Mouse (Mus musculus) liver, embryonic 12.5 days (tissue): Measurements from ENCODE around the gene Agk. TPM values are rescaled to one million over a fixed set of nuclear protein-coding genes. Genes with fewer than 3 reads are reported as not detected.

ENCODE experiments used
- ATAC-seq: fragments of 200-750 bp; cut with Nextera tagmentation; 2 replicates; pipeline ENCODE4 v1.8.0; 2017; ENCODE audit warnings: moderate number of reproducible peaks, mild to moderate bottlenecking, moderate library complexity
- H3K27ac ChIP-seq: fragments of 300-500 bp; sonication (generic); 2 replicates; pipeline ENCODE4 v1.5.1; 2016; ENCODE audit warnings: mild to moderate bottlenecking
- H3K27me3 ChIP-seq: fragments of 300-500 bp; sonication (generic); replicated peaks from 2 replicates; pipeline ENCODE4 v1.6.1; 2016; ENCODE audit warnings: mild to moderate bottlenecking, moderate library complexity
- H3K36me3 ChIP-seq: fragments of 300-500 bp; sonication (generic); 2 replicates; pipeline ENCODE4 v1.6.1; 2016; ENCODE audit warnings: mild to moderate bottlenecking, moderate library complexity
- H3K4me1 ChIP-seq: fragments of 300-500 bp; sonication (generic); 2 replicates; pipeline ENCODE4 v1.6.1; 2016
- H3K4me2 ChIP-seq: fragments of 300-500 bp; sonication (generic); 2 replicates; pipeline ENCODE4 v1.6.1; 2016; ENCODE audit warnings: mild to moderate bottlenecking, moderate library complexity
- H3K4me3 ChIP-seq: fragments of 300-500 bp; sonication (generic); 2 replicates; pipeline ENCODE4 v1.5.1; 2016; ENCODE audit warnings: mild to moderate bottlenecking, moderate library complexity
- H3K9ac ChIP-seq: fragments of 300-500 bp; sonication (generic); 2 replicates; pipeline ENCODE4 v1.6.1; 2016; ENCODE audit warnings: mild to moderate bottlenecking, moderate library complexity
- H3K9me3 ChIP-seq: fragments of 300-500 bp; sonication (generic); replicated peaks from 2 replicates; pipeline ENCODE4 v1.6.1; 2016; ENCODE audit warnings: mild to moderate bottlenecking, moderate library complexity
- WGBS: fragments of 180-500 bp; shearing (Covaris S2); methylation state at CpG from one replicate; pipeline ENCODE4 v1.1.7; 2016; ENCODE audit not compliant: insufficient replicate concordance; 5-methylcytosine and 5-hydroxymethylcytosine counted together
- polyA plus RNA-seq: library from polyadenylated mRNA; unstranded; fragments of >200 nt; fragmentation: Nextera tagmentation; extraction: Ambion mirVana; gene quantifications from 2 replicates; pipeline ENCODE4 v1.2.1, GENCODE M21; 2016

The Agk gene
- 20.3 and 21.3 TPM in 2 replicates for polyA plus RNA-seq

DNA sequence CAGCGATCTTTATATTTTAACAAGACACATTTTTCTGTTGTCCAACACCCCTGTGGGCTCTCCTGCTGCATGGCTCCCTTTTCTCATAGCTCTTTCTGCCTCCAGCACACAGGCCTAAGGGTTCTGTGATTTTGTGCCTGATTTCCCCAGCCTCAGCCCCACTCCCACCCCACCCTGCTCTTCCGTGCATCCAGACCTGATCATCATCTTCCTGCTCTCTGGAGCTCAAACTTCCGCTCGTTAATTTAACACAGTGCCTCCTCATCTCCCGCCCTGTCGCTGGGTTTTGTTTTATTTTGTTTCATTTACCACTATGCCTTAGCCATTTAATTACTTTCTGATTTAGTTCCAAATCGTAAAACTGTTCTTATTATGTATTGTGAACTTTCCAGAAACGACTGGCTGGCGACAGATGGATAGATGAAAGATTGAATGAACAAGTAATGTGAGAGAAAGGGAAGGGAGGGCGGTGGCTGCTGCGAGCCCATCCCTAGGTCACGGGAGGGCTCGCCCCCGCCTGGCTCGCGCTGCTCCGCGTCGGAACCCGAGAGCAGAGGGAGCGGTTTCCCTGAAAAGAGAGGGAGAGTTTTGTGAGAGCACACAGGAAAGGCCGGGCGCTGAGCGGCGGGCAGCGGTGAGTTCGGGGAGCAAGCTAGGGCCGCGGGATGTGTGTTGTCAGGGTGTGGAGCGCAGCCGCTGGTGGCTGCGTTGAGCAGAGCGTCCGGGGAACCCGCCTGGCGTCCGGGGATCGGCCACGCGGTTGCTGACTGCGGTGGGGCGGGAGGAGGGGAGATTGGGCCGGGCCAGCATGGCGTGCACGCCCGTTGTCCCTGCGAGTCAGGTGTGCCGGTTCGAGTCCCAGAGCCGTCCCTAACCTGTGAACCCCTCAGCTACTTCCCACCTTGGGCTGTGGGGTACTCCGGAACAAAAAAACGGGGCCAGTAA is at the start of gene Agk:
Agk (plus strand) TSS at position 276 of the 945 bp plus-strand sequence.
- H3K9ac ChIP-seq = peak within 1 kb of the TSS; percentile 79
- H3K27ac ChIP-seq = peak within 1 kb of the TSS; percentile 82
- H3K4me3 ChIP-seq = peak within 1 kb of the TSS; percentile 74
- 0 out of 2 replicates have a peak, but pooled peaks cover 5% of the 10 kb centered on the region for H3K4me1 ChIP-seq
- ATAC-seq = peak; percentile 91
- peak within 1 kb of the TSS; percentile 73 for H3K4me2 ChIP-seq
- H3K9me3 ChIP-seq = no peaks in the 10 kb centered on the region
- H3K36me3 ChIP-seq = peaks cover 11% of the 10 kb centered on the region
- 2% methylated on average over 52 of the region's 52 CpGs for WGBS
- no peaks in the 10 kb centered on the region for H3K27me3 ChIP-seq

DNA sequence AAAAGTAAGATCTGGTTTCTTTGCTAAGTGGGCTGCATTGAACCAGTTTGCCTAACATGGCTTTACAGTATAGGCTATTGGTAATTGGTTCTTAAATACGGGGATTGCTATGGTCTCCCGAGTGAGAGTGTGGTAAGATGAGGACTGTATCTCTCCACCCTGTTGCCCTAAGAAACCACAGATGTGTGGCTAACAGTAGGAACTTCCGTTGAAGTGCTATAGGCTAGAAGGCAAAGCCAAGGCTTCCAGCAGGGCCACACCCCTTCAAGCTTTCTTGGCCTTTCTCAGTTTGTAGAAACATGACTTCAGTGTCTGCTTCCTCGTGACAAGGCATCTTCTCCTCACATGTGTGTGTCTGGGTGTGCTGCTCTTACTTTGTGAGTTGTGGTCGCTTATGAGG is 24.3 kb upstream of the Agk start:
- no peaks in the 10 kb centered on the region for H3K27me3 ChIP-seq
- H3K4me3 ChIP-seq = no peak overlapping the region
- H3K9ac ChIP-seq = no peak overlapping the region
- no peaks in the 10 kb centered on the region for H3K9me3 ChIP-seq
- no peak overlapping the region for H3K4me2 ChIP-seq
- no peak overlapping the region for H3K27ac ChIP-seq
- H3K36me3 ChIP-seq = no peaks in the 10 kb centered on the region
- 28% methylated on average over 5 of the region's 5 CpGs for WGBS
- no peak for ATAC-seq
- H3K4me1 ChIP-seq = no peaks in the 10 kb centered on the region

DNA sequence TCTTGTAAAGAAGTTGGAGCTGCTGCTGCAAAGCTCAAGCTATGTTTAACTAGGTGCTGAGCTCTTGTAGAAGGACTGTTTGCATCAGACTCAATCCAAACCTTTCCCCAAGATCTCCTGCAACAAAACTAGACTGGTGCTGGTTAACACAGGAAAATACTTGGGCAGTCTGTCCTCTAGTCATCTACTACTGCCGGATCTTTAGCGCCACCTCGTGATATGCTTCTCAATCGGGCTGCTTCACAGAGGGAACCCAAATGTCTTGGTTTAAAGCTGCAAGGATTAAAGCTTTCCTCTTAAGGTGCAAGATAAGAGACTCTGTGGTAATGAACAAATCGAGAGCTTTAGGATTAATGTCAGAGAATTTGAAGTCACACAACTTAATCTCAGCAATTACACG is 21.6 kb upstream of the Agk start:
- H3K4me3 ChIP-seq = no peak overlapping the region
- no peak for ATAC-seq

DNA sequence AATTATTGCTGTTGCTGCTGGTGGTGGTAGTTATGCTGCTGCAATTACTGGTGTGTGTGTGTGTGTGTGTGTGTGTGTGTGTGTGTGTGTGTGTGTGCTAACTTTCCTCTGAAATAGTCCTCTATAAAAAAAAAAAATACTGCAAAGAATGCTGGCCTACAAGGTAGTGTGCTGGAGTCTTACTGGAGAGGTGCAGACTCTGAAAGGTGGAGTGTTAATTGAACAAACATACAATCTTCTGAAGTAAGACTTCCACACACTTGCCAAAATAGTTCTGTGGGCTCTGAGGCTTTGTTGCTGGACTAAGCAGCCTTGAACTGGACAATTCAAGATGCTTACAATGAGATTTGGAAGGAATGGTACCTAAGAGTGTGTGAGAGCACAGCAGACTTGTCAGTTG is 20.0 kb upstream of the Agk start:
- Histone ChIP-seq H3K4me1 (no peaks in the 10 kb centered on the region), H3K9ac (no peak overlapping the region), H3K27ac (no peak overlapping the region), H3K4me2 (no peak overlapping the region), H3K4me3 (no peak overlapping the region), H3K9me3 (no peaks in the 10 kb centered on the region), H3K36me3 (no peaks in the 10 kb centered on the region), H3K27me3 (no peaks in the 10 kb centered on the region)
- no peak for ATAC-seq

More for the DNA sequence above, 21.6 kb upstream of the Agk start:
- no peak overlapping the region for H3K9ac ChIP-seq
- WGBS = 9% methylated on average over 6 of the region's 6 CpGs
- no peaks in the 10 kb centered on the region for H3K36me3 ChIP-seq
- H3K27me3 ChIP-seq = no peaks in the 10 kb centered on the region
- no peaks in the 10 kb centered on the region for H3K9me3 ChIP-seq
- H3K4me2 ChIP-seq = no peak overlapping the region
- no peaks in the 10 kb centered on the region for H3K4me1 ChIP-seq
- no peak overlapping the region for H3K27ac ChIP-seq

DNA sequence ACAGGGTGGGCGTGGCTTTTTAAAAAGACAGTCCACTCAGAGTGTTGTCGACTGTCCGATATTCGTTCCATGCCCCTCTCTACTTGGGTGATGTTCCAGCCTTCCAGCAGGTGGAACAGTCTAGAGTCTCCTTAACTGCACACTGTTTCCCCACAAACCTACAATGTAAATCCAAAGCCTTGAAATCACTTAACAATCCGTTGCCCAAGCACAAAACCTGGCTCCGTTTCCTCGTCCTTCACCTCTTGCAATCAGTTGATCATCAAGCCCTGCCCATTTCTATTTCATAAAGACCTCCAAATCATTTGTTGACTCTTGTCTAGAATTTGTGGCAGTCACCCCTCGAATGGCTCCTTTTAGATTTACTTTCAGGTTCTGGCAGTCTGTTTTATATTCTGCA is 1.4 kb downstream of the Agk start:
- no peaks in the 10 kb centered on the region for H3K9me3 ChIP-seq
- peak overlapping the region; percentile 74 for H3K4me3 ChIP-seq
- 74% methylated on average over 8 of the region's 8 CpGs for WGBS
- peak overlapping the region; percentile 73 for H3K4me2 ChIP-seq
- H3K36me3 ChIP-seq = peaks cover 16% of the 10 kb centered on the region
- no peak overlapping the region for H3K27ac ChIP-seq
- H3K4me1 ChIP-seq = 0 out of 2 replicates have a peak, but pooled peaks cover 5% of the 10 kb centered on the region
- no peak overlapping the region for H3K9ac ChIP-seq
- no peak for ATAC-seq
- H3K27me3 ChIP-seq = no peaks in the 10 kb centered on the region

DNA sequence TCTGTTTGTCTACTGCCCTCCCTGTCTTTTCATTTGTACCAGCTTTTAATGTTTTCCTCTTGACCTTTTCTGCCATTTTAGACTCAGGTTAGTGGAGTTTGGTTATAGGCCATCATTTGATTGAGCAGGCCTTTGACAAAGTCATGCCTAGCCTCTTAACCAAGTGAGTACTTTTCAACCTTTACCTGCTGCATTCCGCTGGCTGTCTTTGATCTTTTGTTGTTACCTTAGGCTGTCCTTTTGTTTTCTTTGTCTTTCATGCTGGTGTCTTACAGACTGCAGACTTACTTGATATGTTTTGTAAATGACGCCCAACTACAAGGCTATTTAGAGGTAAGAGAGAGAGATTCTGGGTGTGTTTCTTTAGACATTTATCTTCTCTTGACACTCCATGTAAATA is 8.5 kb downstream of the Agk start:
- Histone ChIP-seq H3K4me2 (no peak overlapping the region), H3K4me3 (no peak overlapping the region), H3K36me3 (peaks cover 49% of the 10 kb centered on the region), H3K9ac (no peak overlapping the region), H3K27ac (no peak overlapping the region), H3K27me3 (no peaks in the 10 kb centered on the region), H3K9me3 (no peaks in the 10 kb centered on the region), H3K4me1 (no peaks in the 10 kb centered on the region)
- WGBS = 70% methylated on average over 2 of the region's 2 CpGs
- ATAC-seq = no peak

DNA sequence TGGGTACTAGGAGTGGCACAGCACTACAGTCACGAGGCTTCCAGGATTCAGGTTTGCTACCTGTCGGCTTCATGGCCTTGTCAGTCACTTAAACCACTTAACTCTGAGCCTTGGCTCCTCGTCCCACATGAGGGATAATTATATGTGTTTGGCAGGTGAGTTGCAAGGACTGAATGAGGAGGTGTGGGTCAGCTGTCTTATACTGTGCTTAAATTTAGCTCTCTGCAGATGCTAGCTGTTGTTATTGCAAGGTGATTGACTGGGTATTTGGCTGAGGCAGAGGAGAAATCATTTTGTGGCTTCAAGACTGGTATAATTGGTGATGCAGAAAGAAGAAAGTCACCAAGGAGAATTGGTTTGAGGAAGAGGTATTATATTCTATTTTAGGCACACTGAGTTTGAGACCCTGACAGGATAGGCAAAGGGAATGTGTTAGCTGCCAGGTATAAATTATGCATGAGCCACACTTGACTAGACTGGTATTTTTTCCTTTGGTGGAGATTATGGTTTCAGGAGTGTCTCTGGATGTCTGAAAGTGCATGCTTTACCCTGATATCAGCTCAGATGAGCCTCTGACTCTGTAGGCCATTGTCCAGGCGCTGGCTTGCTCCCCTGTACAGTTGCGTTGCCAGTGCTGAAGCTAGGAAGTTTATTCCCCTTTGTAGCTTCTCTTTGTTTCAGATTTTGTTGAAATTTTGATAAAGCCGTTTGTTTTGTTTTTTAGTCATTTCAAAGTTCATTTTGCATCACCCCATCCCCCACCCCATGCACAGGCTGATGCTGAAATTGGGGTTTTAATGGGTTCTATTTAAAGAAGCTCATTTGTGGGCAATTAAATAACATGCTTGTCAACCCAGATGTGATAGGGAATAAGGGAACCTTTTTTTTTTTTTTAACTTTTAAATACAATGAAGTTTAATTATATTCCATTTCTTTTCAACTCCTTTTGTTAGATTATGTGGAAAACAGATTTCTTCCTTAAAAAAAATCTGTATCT is 12.1 kb downstream of the Agk start:
- ATAC-seq = no peak
- no peak overlapping the region for H3K4me2 ChIP-seq
- no peak overlapping the region for H3K27ac ChIP-seq
- no peaks in the 10 kb centered on the region for H3K9me3 ChIP-seq
- no peak overlapping the region for H3K9ac ChIP-seq
- 80% methylated on average over 6 of the region's 6 CpGs for WGBS
- H3K36me3 ChIP-seq = peaks cover 39% of the 10 kb centered on the region
- H3K4me3 ChIP-seq = no peak overlapping the region
- H3K27me3 ChIP-seq = no peaks in the 10 kb centered on the region
- H3K4me1 ChIP-seq = no peaks in the 10 kb centered on the region

DNA sequence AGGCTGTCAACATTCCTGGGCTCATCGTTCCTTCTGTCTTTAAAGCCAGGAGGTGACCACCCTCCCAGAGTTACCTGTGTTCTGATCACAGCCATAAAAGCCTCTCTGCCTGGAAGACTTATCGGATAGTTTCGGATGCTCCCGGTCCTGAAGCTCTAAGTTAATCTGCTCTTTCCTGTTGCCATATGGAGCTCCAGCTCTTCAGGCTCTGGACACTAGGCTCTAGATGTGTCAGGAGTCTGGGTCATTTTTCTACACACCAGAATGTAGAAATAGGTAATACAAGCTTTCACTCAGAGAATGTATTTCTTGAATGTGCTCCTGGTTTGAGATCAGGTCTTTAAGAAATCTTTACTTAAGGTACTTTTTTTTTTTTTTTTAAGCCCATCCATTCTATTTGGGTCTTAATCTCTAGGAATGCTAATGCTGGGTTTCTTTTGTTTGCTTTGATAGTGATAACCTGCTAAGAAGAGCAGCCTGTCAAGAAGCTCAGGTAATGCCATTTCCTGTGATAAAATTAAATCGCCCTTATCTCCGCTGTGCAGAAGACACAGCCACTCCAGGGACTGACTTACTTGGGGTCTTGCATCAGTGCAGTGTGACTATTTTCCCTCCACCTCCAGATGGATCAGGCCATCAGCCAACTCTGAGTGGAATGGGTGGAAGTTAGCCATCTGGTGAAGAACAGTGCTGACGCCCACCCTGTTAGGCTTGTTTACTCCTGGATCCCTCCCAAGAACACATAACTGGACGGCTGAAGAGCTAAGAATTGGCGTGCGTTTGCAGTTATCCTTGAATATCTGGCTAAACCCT is 22.2 kb downstream of the Agk start:
- Histone ChIP-seq H3K27ac (no peak overlapping the region), H3K27me3 (no peaks in the 10 kb centered on the region), H3K4me2 (no peak overlapping the region), H3K4me1 (peaks cover 10% of the 10 kb centered on the region), H3K4me3 (no peak overlapping the region), H3K9me3 (no peaks in the 10 kb centered on the region), H3K9ac (no peak overlapping the region), H3K36me3 (peaks cover 4% of the 10 kb centered on the region; the same call in 1 of the 2 replicates)
- 55% methylated on average over 10 of the region's 10 CpGs for WGBS
- ATAC-seq = peak; percentile 62

DNA sequence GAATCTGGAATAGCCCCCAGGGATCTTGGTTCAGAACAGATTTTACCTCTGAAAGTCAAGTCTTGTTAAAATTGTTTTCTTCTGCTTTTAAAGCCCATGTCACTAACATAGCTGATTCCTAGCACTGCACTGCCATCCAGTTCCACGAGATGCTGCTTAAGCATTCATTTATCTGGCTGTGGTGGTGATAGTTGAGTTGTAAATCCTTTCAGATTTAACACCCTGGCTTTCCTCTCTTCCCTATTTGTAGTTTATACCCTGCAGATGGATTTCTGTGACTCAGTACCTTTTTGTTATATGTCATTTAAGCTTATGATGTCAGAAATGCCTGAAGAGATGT is 22.8 kb downstream of the Agk start:
- Histone ChIP-seq H3K9me3 (no peaks in the 10 kb centered on the region), H3K36me3 (peaks cover 10% of the 10 kb centered on the region), H3K4me2 (no peak overlapping the region), H3K4me1 (peaks cover 10% of the 10 kb centered on the region), H3K4me3 (no peak overlapping the region), H3K9ac (no peak overlapping the region), H3K27me3 (no peaks in the 10 kb centered on the region), H3K27ac (no peak overlapping the region)
- ATAC-seq = no peak
- WGBS = 73% methylated on average over 1 of the region's 1 CpGs

DNA sequence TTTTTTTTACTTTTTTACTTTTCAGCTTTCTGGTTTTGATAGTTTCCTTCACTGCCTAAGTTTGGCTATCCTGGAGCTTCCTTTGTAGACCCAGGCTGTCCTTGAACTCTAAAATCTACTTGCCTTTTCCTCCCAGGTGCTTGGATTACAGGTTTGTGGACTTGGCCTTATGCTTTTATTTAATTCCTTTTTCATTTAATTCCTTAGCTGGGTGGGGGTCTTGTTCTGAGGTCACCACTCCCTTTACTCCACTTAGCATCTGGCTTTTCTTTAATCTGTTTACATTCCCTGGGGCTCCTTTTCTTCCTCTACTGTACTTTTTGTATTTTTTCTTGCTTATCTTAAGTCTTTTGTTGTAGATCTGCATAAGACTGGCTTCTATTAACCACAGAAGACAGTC is 25.1 kb downstream of the Agk start:
- no peaks in the 10 kb centered on the region for H3K9me3 ChIP-seq
- peaks cover 17% of the 10 kb centered on the region for H3K36me3 ChIP-seq
- H3K4me3 ChIP-seq = no peak overlapping the region
- H3K4me1 ChIP-seq = peaks cover 10% of the 10 kb centered on the region
- ATAC-seq = no peak
- H3K4me2 ChIP-seq = no peak overlapping the region
- H3K9ac ChIP-seq = no peak overlapping the region
- no peak overlapping the region for H3K27ac ChIP-seq
- H3K27me3 ChIP-seq = no peaks in the 10 kb centered on the region

DNA sequence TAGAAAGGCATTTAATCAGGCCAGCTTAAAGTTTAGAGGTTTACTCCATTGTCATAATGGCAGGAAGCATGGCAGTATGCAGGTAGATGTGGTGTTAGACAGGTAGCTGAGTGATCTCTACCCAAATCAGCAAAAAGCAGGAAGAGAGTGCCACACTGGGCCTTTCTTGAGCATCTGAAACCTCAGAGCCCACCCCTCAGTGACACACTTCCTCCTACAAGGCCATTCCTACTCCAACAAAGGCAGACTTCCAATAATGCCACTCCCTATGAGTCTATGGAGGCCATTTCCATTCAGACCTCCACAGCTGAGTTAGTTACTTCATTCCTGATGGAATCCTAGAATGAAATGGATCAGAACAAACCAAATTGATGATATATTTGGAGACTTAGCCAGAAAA is 25.9 kb downstream of the Agk start:
- no peak overlapping the region for H3K9ac ChIP-seq
- H3K4me1 ChIP-seq = peaks cover 10% of the 10 kb centered on the region
- peaks cover 17% of the 10 kb centered on the region for H3K36me3 ChIP-seq
- H3K27ac ChIP-seq = no peak overlapping the region
- H3K4me3 ChIP-seq = no peak overlapping the region
- H3K27me3 ChIP-seq = no peaks in the 10 kb centered on the region
- no peaks in the 10 kb centered on the region for H3K9me3 ChIP-seq
- no peak for ATAC-seq
- no peak overlapping the region for H3K4me2 ChIP-seq
